ENCODE assay signal across 20 mouse cellular contexts in genomic region chr8:121264260-121264659, GRCm38 (mm10).
DNase-seq lines count a peak whose midpoint lies in the region; ATAC-seq and TF ChIP-seq lines count a peak whose summit lies in the region.
"Had no signal": no experiment of that assay in that cellular context is flagged by ENCODE, and none has a peak within 500 bp of the region (broad histone marks: within the 10 kb centered on the region; RNA-seq: fewer than 3 reads in every experiment).

No protein-coding gene starts in this region.

- no peak for ATAC-seq in heart, embryonic 15.5 days (replicated peaks; ENCODE audit: insufficient number of reproducible peaks, insufficient read depth, low FRiP score, low read depth)
- no peak for ATAC-seq in lung, postnatal 0 days
- ATAC-seq in embryonic facial prominence, embryonic 14.5 days (ENCODE audit: low read depth) = peak; percentile 48; the same call in 1 of the 2 replicates
- ATAC-seq in monocyte, adult 5-6 weeks (replicated peaks; ENCODE audit: insufficient number of reproducible peaks, low FRiP score, low TSS enrichment, poor library complexity, severe bottlenecking) = no peak
- ATAC-seq: hindbrain, embryonic 16.5 days had no signal

- intact Hi-C loops in heart, postnatal 36 days (cut with DNase I) = loop anchor here (5.0 kb wide), 1 partner anchor 118 kb away; no protein-coding TSS in a partner anchor
- intact Hi-C loops in left cerebral cortex, postnatal 14 days (cut with DNase I) = no loop called here

- 74% methylated on average over 9 of the region's 9 CpGs for WGBS in heart, embryonic 15.5 days
- 55% methylated on average over 9 of the region's 9 CpGs for WGBS in lung, postnatal 0 days
- WGBS in embryonic facial prominence, embryonic 14.5 days = 73% methylated on average over 8 of the region's 9 CpGs

- no peak for TF ChIP-seq CTCF in lung, postnatal 0 days (IDR thresholded peaks at IDR 0.05)

- H3K27ac ChIP-seq in heart, embryonic 15.5 days = 0 out of 2 replicates have a peak overlapping the region, but pooled peaks have one; percentile 7
- no peak overlapping the region for H3K27ac ChIP-seq in lung, postnatal 0 days (ENCODE audit: low read length)
- H3K27ac ChIP-seq in embryonic facial prominence, embryonic 14.5 days (replicated peaks; ENCODE audit: low read depth, low read length) = no peak overlapping the region
- H3K27ac ChIP-seq: layer of hippocampus, adult 2 months; limb, embryonic 15.5 days; liver, embryonic 15.5 days; midbrain, embryonic 10.5 days; neural tube, embryonic 12.5 days had no signal

- no peak overlapping the region for H3K9ac ChIP-seq in heart, embryonic 15.5 days
- H3K9ac ChIP-seq in lung, postnatal 0 days (replicated peaks; ENCODE audit: low read depth) = no peak overlapping the region
- no peak overlapping the region for H3K9ac ChIP-seq in embryonic facial prominence, embryonic 14.5 days (ENCODE audit: low read depth, low read length)
- H3K9ac ChIP-seq: limb, embryonic 15.5 days; liver, embryonic 15.5 days; neural tube, embryonic 12.5 days had no signal

- no peak for DNase-seq in heart, postnatal 36 days
- DNase-seq in lung, postnatal 36 days = peak; percentile 10
- no peak for DNase-seq in lung, postnatal 0 days (ENCODE audit: low spot score)
- peak; percentile 50 for DNase-seq in embryonic facial prominence, embryonic 14.5 days (ENCODE audit: low spot score)
- peak; percentile 77 for DNase-seq in urinary bladder, postnatal 14 days (ENCODE audit: low spot score)
- DNase-seq in left cerebral cortex, postnatal 14 days (ENCODE audit: low spot score in 2 of 2) = no peak
- DNase-seq: cerebellum, adult 18-20 months; cerebellum, postnatal 36 days; heart, postnatal 14 days; layer of hippocampus, postnatal 36 days; right cerebral cortex, adult 18-20 months; thymus, postnatal 36 days had no signal

- no peaks in the 10 kb centered on the region for H3K9me3 ChIP-seq in heart, embryonic 15.5 days (replicated peaks)
- H3K9me3 ChIP-seq in lung, postnatal 0 days (ENCODE audit: low read length) = no peaks in the 10 kb centered on the region
- H3K9me3 ChIP-seq in embryonic facial prominence, embryonic 14.5 days (ENCODE audit: control insufficient read depth, low read length) = no peaks in the 10 kb centered on the region
- H3K9me3 ChIP-seq: limb, embryonic 15.5 days; liver, embryonic 15.5 days; midbrain, embryonic 10.5 days; neural tube, embryonic 12.5 days had no signal

- 0 out of 2 replicates have a peak, but pooled peaks cover 4% of the 10 kb centered on the region for H3K27me3 ChIP-seq in heart, embryonic 15.5 days
- no peaks in the 10 kb centered on the region for H3K27me3 ChIP-seq in lung, postnatal 0 days (replicated peaks; ENCODE audit: insufficient read depth, low read length)
- H3K27me3 ChIP-seq in embryonic facial prominence, embryonic 14.5 days (replicated peaks; ENCODE audit: control insufficient read depth, insufficient read depth, low read length) = no peaks in the 10 kb centered on the region; the same call in 1 of the 2 replicates
- H3K27me3 ChIP-seq: neural tube, embryonic 12.5 days had no signal

- H3K36me3 ChIP-seq in heart, embryonic 15.5 days = no peaks in the 10 kb centered on the region
- no peaks in the 10 kb centered on the region for H3K36me3 ChIP-seq in lung, postnatal 0 days (ENCODE audit: insufficient read depth, low read length)
- H3K36me3 ChIP-seq in embryonic facial prominence, embryonic 14.5 days (ENCODE audit: control insufficient read depth, insufficient read depth, low read length) = no peaks in the 10 kb centered on the region
- H3K36me3 ChIP-seq: limb, embryonic 15.5 days; liver, embryonic 15.5 days; midbrain, embryonic 10.5 days; neural tube, embryonic 12.5 days had no signal

- no peak for TF ChIP-seq EP300 in lung, postnatal 0 days (IDR thresholded peaks at IDR 0.05)

- H3K4me2 ChIP-seq in heart, embryonic 15.5 days = no peak overlapping the region
- no peak overlapping the region for H3K4me2 ChIP-seq in lung, postnatal 0 days (replicated peaks; ENCODE audit: low read depth, low read length)
- H3K4me2 ChIP-seq in embryonic facial prominence, embryonic 14.5 days (ENCODE audit: low read depth, low read length) = no peak overlapping the region
- H3K4me2 ChIP-seq: limb, embryonic 15.5 days; liver, embryonic 15.5 days; neural tube, embryonic 12.5 days had no signal

- H3K4me1 ChIP-seq in heart, embryonic 15.5 days (replicated peaks) = peaks cover 25% of the 10 kb centered on the region
- peaks cover 7% of the 10 kb centered on the region; the same call in 1 of the 2 replicates for H3K4me1 ChIP-seq in lung, postnatal 0 days (ENCODE audit: insufficient read depth, low read depth, low read length)
- peaks cover 8% of the 10 kb centered on the region; the same call in 1 of the 2 replicates for H3K4me1 ChIP-seq in embryonic facial prominence, embryonic 14.5 days (ENCODE audit: control insufficient read depth, insufficient read depth, low read length)
- H3K4me1 ChIP-seq: neural tube, embryonic 12.5 days had no signal

- no peak overlapping the region for H3K4me3 ChIP-seq in heart, embryonic 15.5 days
- H3K4me3 ChIP-seq in lung, postnatal 0 days (ENCODE audit: low read depth, low read length) = no peak overlapping the region
- H3K4me3 ChIP-seq in embryonic facial prominence, embryonic 14.5 days (ENCODE audit: low read depth, low read length) = no peak overlapping the region
- H3K4me3 ChIP-seq: layer of hippocampus, adult 2 months; limb, embryonic 15.5 days; liver, embryonic 15.5 days; midbrain, embryonic 10.5 days; neural tube, embryonic 12.5 days had no signal

Comparison
In these comparisons a context has a peak if more than half of its experiments do, and no peak if none do; other contexts are left out.
1. DNase-seq: peak in lung, postnatal 36 days (single experiment), embryonic facial prominence, embryonic 14.5 days (single experiment) and urinary bladder, postnatal 14 days (single experiment); none in heart, postnatal 36 days (0 of 2), lung, postnatal 0 days (single experiment) and left cerebral cortex, postnatal 14 days (0 of 2).